Mouse (Mus musculus): Measurements from ENCODE around the gene Arhgap45.

GRCm38 (mm10) chr10:79983205-79983604 is 33.2 kb upstream of the Arhgap45 start:
- TF ChIP-seq POLR2A (IDR thresholded peaks at IDR 0.05; ENCODE audit: low read depth, low read length) (no peak), CTCF (IDR thresholded peaks at IDR 0.05; ENCODE audit: extremely low read depth, insufficient read length, insufficient replicate concordance, low read depth, low read length) (no peak)

Measured in small intestine, adult 2 months (tissue).